Mouse (Mus musculus) embryonic facial prominence, embryonic 13.5 days (tissue): ENCODE measurements around the gene Ptgfrn. TPM values are rescaled to one million over a fixed set of nuclear protein-coding genes. Genes with fewer than 3 reads are reported as not detected.

Source experiments
- ATAC-seq: fragments of 200-750 bp; cut with Nextera tagmentation; 2 replicates; pipeline ENCODE4 v1.8.0; 2017; ENCODE audit warnings: low read depth; ENCODE audit not compliant: insufficient number of reproducible peaks, insufficient read depth, low FRiP score, low TSS enrichment
- H3K27ac ChIP-seq: fragments of 300-500 bp; sonication (generic); 2 replicates; pipeline ENCODE4 v1.5.1; 2015; ENCODE audit warnings: moderate library complexity, mild to moderate bottlenecking, inconsistent platforms
- H3K27me3 ChIP-seq: fragments of 300-500 bp; sonication (generic); 2 replicates; pipeline ENCODE4 v1.6.1; 2015; ENCODE audit warnings: mild to moderate bottlenecking, inconsistent platforms
- H3K36me3 ChIP-seq: fragments of 300-500 bp; sonication (generic); 2 replicates; pipeline ENCODE4 v1.6.1; 2015; ENCODE audit warnings: mild to moderate bottlenecking, inconsistent platforms
- H3K4me1 ChIP-seq: fragments of 300-500 bp; sonication (generic); 2 replicates; pipeline ENCODE4 v1.6.1; 2015; ENCODE audit warnings: inconsistent platforms
- H3K4me2 ChIP-seq: fragments of 300-500 bp; sonication (generic); 2 replicates; pipeline ENCODE4 v1.6.1; 2015; ENCODE audit warnings: moderate library complexity, mild to moderate bottlenecking, inconsistent platforms
- H3K4me3 ChIP-seq: fragments of 300-500 bp; sonication (generic); 2 replicates; pipeline ENCODE4 v1.5.1; 2015; ENCODE audit warnings: mild to moderate bottlenecking, inconsistent platforms
- H3K9ac ChIP-seq: fragments of 300-500 bp; sonication (generic); 2 replicates; pipeline ENCODE4 v1.6.1; 2015; ENCODE audit warnings: mild to moderate bottlenecking, inconsistent platforms
- H3K9me3 ChIP-seq: fragments of 300-500 bp; sonication (generic); 2 replicates; pipeline ENCODE4 v1.6.1; 2016; ENCODE audit warnings: inconsistent platforms
- WGBS: fragments of 180-500 bp; shearing (Covaris S2); methylation state at CpG from one replicate; pipeline ENCODE4 v1.1.7; 2015; ENCODE audit warnings: mixed read lengths; 5-methylcytosine and 5-hydroxymethylcytosine counted together
- polyA plus RNA-seq: library from polyadenylated mRNA; unstranded; fragments of >200 nt; fragmentation: Nextera tagmentation; extraction: Ambion mirVana; gene quantifications from 2 replicates; pipeline ENCODE4 v1.2.1, GENCODE M21; 2015

Gene Ptgfrn
- polyA plus RNA-seq, 1 experiment from 2014 or later = 8.7 TPM

GRCm38 (mm10) chr3:101031456-101032142 lies 78.5 kb downstream of the Ptgfrn start:
- no peak for ATAC-seq
- Histone ChIP-seq H3K27ac (peak overlapping the region; percentile 51; the same call in 1 of the 2 replicates), H3K4me1 (peaks cover 20% of the 10 kb centered on the region), H3K4me2 (peak overlapping the region; percentile 26; the same call in 1 of the 2 replicates), H3K9ac (no peak overlapping the region), H3K4me3 (no peak overlapping the region), H3K36me3 (no peaks in the 10 kb centered on the region), H3K27me3 (no peaks in the 10 kb centered on the region), H3K9me3 (no peaks in the 10 kb centered on the region)
- 41% methylated on average over 7 of the region's 7 CpGs for WGBS

- no peaks in the 10 kb centered on the region for H3K27me3 ChIP-seq
- WGBS = 92% methylated on average over 1 of the region's 1 CpGs
- no peak overlapping the region for H3K4me3 ChIP-seq
- no peak overlapping the region for H3K27ac ChIP-seq
- H3K9ac ChIP-seq = no peak overlapping the region
- H3K4me2 ChIP-seq = no peak overlapping the region
- peaks cover 20% of the 10 kb centered on the region for H3K4me1 ChIP-seq
- no peaks in the 10 kb centered on the region for H3K9me3 ChIP-seq
- no peak for ATAC-seq
- H3K36me3 ChIP-seq = no peaks in the 10 kb centered on the region
Observed at GRCm38 (mm10) chr3:101030630-101031029, 79.4 kb downstream of the Ptgfrn start.

GRCm38 (mm10) chr3:101029339-101029738 lies 80.7 kb downstream of the Ptgfrn start, which contains the start of gene Cd101:
Cd101 (minus strand) TSS chr3:101029556.
- peaks cover 20% of the 10 kb centered on the region for H3K4me1 ChIP-seq
- H3K4me2 ChIP-seq = no peak within 1 kb of the TSS
- no peak for ATAC-seq
- H3K9ac ChIP-seq = no peak within 1 kb of the TSS
- no peak within 1 kb of the TSS for H3K27ac ChIP-seq
- H3K27me3 ChIP-seq = no peaks in the 10 kb centered on the region
- no peaks in the 10 kb centered on the region for H3K36me3 ChIP-seq
- no peak within 1 kb of the TSS for H3K4me3 ChIP-seq
- H3K9me3 ChIP-seq = no peaks in the 10 kb centered on the region
- WGBS = 86% methylated on average over 4 of the region's 4 CpGs

- Histone ChIP-seq H3K27ac (no peak overlapping the region), H3K27me3 (no peaks in the 10 kb centered on the region)
- ATAC-seq = no peak
Observed at GRCm38 (mm10) chr3:101026741-101027140, 83.3 kb downstream of the Ptgfrn start.

GRCm38 (mm10) chr3:101022967-101023366 lies 87.1 kb downstream of the Ptgfrn start:
- Histone ChIP-seq H3K4me3 (no peak overlapping the region), H3K36me3 (no peaks in the 10 kb centered on the region), H3K27ac (no peak overlapping the region), H3K27me3 (no peaks in the 10 kb centered on the region), H3K9ac (no peak overlapping the region), H3K9me3 (no peaks in the 10 kb centered on the region), H3K4me1 (no peaks in the 10 kb centered on the region), H3K4me2 (no peak overlapping the region)
- 88% methylated on average over 6 of the region's 6 CpGs for WGBS
- no peak for ATAC-seq

More at GRCm38 (mm10) chr3:101026741-101027140, 83.3 kb downstream of the Ptgfrn start:
- H3K4me3 ChIP-seq = no peak overlapping the region
- no peaks in the 10 kb centered on the region for H3K9me3 ChIP-seq
- H3K4me2 ChIP-seq = no peak overlapping the region
- WGBS = 71% methylated on average over 1 of the region's 1 CpGs
- peaks cover 13% of the 10 kb centered on the region for H3K4me1 ChIP-seq
- no peaks in the 10 kb centered on the region for H3K36me3 ChIP-seq
- H3K9ac ChIP-seq = no peak overlapping the region

- Histone ChIP-seq H3K27me3 (no peaks in the 10 kb centered on the region), H3K9me3 (no peaks in the 10 kb centered on the region), H3K36me3 (no peaks in the 10 kb centered on the region), H3K4me3 (no peak overlapping the region), H3K4me2 (no peak overlapping the region), H3K4me1 (no peaks in the 10 kb centered on the region), H3K27ac (no peak overlapping the region), H3K9ac (no peak overlapping the region)
- ATAC-seq = no peak
- WGBS = 72% methylated on average over 8 of the region's 8 CpGs
Observed at GRCm38 (mm10) chr3:101021481-101022051, 88.5 kb downstream of the Ptgfrn start.

GRCm38 (mm10) chr3:101021073-101021472 lies 89.0 kb downstream of the Ptgfrn start:
- no peak for ATAC-seq
- Histone ChIP-seq H3K27ac (no peak overlapping the region), H3K4me3 (no peak overlapping the region), H3K9ac (no peak overlapping the region), H3K4me2 (no peak overlapping the region), H3K4me1 (no peaks in the 10 kb centered on the region), H3K27me3 (no peaks in the 10 kb centered on the region), H3K36me3 (no peaks in the 10 kb centered on the region), H3K9me3 (no peaks in the 10 kb centered on the region)
- 73% methylated on average over 5 of the region's 5 CpGs for WGBS

GRCm38 (mm10) chr3:101018494-101018893 lies 91.6 kb downstream of the Ptgfrn start:
- Histone ChIP-seq H3K9me3 (no peaks in the 10 kb centered on the region), H3K4me3 (no peak overlapping the region), H3K4me1 (peaks cover 13% of the 10 kb centered on the region), H3K27ac (no peak overlapping the region), H3K27me3 (no peaks in the 10 kb centered on the region), H3K4me2 (no peak overlapping the region), H3K9ac (no peak overlapping the region), H3K36me3 (no peaks in the 10 kb centered on the region)
- WGBS = 70% methylated on average over 6 of the region's 6 CpGs
- no peak for ATAC-seq

- H3K9me3 ChIP-seq = no peaks in the 10 kb centered on the region
- H3K27me3 ChIP-seq = no peaks in the 10 kb centered on the region
- no peak overlapping the region for H3K4me3 ChIP-seq
- peaks cover 19% of the 10 kb centered on the region for H3K4me1 ChIP-seq
- 90% methylated on average over 7 of the region's 7 CpGs for WGBS
- ATAC-seq = no peak
- H3K4me2 ChIP-seq = no peak overlapping the region
- no peak overlapping the region for H3K27ac ChIP-seq
- H3K36me3 ChIP-seq = no peaks in the 10 kb centered on the region
- H3K9ac ChIP-seq = no peak overlapping the region
Observed at GRCm38 (mm10) chr3:101016050-101016449, 94.0 kb downstream of the Ptgfrn start.

GRCm38 (mm10) chr3:101015254-101015653 lies 94.8 kb downstream of the Ptgfrn start:
- Histone ChIP-seq H3K4me3 (no peak overlapping the region), H3K9ac (no peak overlapping the region), H3K27me3 (no peaks in the 10 kb centered on the region), H3K9me3 (no peaks in the 10 kb centered on the region), H3K36me3 (no peaks in the 10 kb centered on the region), H3K4me2 (no peak overlapping the region), H3K4me1 (peaks cover 19% of the 10 kb centered on the region), H3K27ac (no peak overlapping the region)
- ATAC-seq = no peak
- 28% methylated on average over 4 of the region's 4 CpGs for WGBS

- H3K36me3 ChIP-seq = no peaks in the 10 kb centered on the region
- 78% methylated on average over 3 of the region's 3 CpGs for WGBS
- H3K4me1 ChIP-seq = peaks cover 19% of the 10 kb centered on the region
- H3K9ac ChIP-seq = no peak overlapping the region
- no peak overlapping the region for H3K27ac ChIP-seq
- no peaks in the 10 kb centered on the region for H3K27me3 ChIP-seq
- no peak for ATAC-seq
- no peaks in the 10 kb centered on the region for H3K9me3 ChIP-seq
- H3K4me3 ChIP-seq = no peak overlapping the region
- H3K4me2 ChIP-seq = no peak overlapping the region
Observed at GRCm38 (mm10) chr3:101013536-101013935, 96.5 kb downstream of the Ptgfrn start.

GRCm38 (mm10) chr3:101013005-101013404 lies 97.1 kb downstream of the Ptgfrn start:
- Histone ChIP-seq H3K36me3 (no peaks in the 10 kb centered on the region), H3K4me1 (peaks cover 19% of the 10 kb centered on the region), H3K27me3 (no peaks in the 10 kb centered on the region), H3K27ac (no peak overlapping the region), H3K4me3 (no peak overlapping the region), H3K9ac (no peak overlapping the region), H3K4me2 (no peak overlapping the region), H3K9me3 (no peaks in the 10 kb centered on the region)
- no peak for ATAC-seq
- 90% methylated on average over 10 of the region's 10 CpGs for WGBS
